Mouse (Mus musculus) cerebellum, adult 9-10 months (tissue): Measurements from ENCODE around the gene Tob2.

Source experiments
- DNase-seq: peaks from one replicate; pipeline ENCODE4 v3.0.0; 2022

Tob2 gene

DNA sequence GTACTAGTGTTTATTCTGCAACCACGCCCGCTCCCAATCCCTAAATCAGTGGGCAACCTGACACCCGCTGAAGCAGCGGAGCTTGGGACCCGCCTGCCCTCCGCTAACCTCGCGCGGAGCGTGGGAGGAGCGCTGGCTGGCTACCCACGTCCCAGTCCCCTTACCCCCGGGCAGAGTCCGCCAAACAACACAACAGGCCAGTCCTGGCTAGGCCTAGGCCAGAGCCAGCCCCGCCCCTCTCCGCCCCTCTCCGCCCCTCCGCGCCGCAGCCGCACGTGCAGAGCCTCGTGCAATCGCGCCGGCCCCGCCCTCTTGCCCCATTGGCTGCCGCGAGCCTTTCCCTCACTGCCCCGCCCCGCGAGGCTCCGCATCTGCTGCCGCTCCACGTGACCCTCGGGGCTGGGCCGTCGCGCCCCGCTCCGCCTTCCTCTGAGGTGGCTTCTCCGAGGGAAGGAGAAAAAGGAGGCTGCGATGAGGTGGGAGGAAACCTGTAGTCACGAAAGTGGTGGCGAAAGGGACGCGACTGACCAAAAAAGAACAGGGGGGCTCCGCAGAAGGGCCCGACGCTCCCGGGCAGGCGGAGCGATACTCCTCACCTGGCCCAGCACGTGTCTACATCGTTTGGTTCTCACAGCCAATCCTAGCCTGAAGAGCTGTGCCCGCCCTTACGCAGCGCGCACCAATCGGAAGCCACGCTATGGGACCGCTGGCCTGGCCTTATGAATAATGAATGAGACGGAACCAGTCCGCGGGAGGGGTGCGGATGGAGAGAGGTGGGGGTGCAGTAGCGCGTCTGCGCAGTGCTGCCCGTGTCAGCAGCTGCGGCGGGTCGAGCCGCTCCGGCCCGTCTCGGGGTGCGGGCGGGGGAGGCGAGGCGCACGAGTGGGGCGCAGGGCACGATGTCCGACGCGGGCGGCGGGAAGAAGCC is 47.7 kb downstream of the Tob2 start:
- DNase-seq, result peak; percentile 99

DNA sequence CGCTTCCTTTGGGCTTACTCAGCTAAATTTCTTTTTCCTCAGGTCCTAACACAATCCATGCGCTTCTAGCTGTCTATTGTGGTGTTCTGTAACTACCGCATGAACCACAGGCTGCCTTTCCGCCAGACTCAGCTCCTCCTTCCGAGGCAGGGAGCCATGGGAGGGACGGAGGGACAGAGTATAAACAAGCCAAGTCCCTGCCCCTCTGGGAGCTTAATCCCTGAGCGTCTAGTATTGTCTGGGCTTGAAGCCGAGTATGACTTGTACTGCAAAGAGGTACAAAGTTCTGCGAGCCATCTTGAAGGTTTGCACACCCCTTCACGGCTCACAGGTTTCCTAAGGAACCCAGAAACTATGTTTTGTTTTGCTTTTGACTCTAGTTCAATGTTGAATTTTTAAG is 48.4 kb downstream of the Tob2 start:
- DNase-seq, result peak; percentile 93

DNA sequence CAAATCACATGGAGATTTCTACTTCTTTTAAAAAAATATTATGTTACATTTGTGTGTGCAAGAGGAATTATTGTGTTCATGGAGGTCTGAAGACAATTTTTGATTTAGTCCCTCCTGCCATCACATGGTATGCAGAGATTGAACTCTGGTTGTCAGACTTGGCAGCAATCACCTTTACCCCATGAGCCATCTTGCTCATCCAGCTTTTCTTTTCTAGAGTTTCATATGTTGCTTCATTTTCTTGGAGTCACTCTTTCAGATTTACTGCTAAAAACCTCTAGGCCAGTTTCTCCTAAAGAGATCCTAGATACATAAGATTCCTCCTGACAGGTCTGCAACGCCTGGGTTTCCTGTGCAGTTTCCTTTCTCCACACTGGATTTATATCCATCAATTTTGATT is 49.0 kb downstream of the Tob2 start:
- peak; percentile 60 for DNase-seq

DNA sequence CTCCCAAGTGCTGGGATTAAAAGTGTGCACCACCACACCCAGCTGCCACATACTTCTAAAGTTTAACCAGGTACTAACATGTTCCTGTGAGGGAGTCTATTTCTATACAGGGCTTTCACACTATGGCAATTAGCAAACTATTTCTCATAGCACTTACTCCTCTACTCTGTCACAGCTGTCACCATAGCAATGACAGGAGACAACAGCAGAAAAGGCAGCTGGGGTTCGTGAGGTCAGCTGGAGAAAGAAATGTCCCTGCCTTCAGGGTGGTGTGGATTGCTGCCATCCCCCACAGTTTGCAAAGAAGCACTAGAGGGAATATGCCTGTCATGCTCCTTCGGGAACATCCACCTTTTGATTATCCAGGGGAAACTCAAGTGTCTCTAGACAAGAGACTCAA is 49.8 kb downstream of the Tob2 start:
- peak; percentile 58 for DNase-seq

DNA sequence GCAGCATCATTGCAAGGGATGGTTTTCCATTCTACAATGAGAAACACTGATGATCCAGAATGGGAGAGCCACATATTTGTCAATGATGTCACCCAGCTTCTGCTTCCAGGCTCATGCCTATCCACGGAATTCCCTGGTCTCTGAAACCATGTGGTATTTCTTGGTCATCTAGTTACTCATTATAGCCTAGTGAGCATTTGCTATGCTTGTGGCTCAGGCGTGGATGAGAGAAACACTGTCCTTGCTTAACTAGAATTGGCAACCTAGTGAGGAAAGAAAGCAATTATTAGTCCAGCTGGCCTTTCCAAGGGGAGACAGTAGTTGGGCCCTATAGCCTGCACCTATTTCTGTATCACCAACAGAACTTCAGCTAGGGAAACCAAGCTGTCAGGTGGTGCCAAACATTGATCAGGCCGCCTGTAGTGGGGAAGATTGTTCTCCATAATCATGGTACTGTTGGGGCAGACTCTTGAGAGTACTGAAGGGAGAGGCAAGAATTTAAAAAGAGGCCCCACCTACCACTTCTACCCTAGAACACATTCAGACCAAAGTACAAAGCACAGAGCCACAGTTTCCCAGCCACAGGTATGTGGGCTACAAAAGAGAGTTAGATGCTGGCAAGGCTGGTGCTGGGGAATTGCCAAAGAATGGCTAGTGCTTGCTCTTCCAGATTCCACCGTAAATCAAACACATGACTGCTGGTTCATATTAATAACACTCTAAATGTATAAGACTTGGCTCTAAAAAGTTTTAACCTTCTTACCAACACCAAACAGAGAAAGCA is 51.8 kb downstream of the Tob2 start:
- no peak for DNase-seq

DNA sequence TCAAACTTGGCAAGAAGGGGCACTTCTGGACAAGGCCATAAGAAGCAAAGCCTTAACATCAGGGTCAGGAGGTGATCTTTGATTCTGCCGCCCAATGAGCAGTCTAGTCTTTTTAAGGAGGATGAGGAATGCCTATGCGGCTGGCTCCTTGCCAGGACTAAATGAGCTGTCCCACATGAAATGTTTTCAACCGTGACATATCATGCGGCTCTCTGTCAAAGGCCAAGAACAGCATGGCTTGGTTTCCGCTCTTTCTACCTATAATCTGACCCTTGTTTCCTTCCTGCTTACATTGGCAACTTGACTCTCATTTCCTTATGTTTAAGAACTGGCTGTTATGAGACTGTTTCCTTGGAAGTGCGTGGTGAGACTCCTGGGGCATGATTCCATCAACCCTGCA is 53.0 kb downstream of the Tob2 start:
- no peak for DNase-seq

DNA sequence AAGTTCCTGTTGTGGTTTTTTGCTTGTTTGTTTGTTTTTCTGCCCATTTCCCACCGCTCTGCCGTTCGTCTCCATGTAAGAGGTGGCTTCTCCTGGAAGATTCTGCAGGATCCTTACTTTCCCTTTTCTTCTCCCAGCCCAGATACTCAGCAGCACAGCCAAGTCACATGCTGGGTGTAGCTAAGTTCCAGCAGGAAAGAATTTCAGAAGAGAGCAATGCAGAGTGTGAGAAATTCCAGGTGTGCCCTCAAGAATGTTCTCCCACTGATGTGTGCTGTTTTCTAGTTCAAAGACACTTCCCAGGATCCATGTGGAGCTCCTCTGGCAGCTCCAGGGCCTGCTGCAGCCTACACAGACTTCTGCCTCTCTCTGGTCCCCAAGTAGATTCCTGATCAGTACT is 53.7 kb downstream of the Tob2 start:
- no peak for DNase-seq

DNA sequence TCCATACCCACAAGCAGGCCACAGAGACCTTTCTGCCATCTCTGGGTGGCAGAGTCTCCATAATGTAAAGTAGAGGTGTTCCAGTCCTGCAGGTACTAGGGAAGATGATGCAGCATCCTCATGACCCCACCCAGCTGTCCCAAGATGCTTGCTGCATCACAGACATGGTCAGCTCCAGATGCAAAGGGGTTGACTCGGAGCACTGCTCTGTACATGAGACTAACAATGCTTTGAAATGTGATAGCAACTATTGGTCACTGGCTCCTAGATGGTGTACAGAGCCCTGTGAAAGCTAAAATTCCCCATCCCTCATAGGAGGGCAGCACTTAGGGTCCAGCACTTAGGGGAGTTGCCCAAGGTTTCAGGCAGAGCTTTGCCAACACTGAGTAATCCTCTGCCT is 54.4 kb downstream of the Tob2 start:
- DNase-seq, result peak; percentile 52

DNA sequence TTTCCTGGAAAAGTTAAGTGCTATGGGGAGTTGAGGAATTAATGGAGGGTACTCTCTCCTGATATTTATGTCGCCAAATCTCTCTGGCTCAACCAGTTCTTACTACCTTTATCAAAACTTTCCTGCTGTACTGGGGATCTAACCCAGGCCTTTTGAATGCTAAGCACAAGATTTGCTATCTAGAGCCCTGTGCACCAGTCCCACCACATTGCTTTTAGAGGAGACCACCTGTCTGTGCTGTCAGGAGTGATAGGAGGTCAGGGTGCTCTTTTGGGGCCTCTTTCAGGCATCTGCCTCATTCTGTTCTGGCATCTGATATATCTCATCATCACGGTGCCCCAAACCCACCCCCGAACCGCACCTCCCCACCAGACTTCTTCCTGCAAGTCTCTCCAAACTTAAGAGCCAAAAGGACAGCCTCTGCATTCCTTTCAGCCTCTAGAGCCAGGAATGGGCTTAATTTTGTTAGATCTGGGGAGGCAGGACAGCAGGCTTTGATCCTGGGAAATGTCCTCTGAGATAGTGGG is 55.1 kb downstream of the Tob2 start:
- no peak for DNase-seq

DNA sequence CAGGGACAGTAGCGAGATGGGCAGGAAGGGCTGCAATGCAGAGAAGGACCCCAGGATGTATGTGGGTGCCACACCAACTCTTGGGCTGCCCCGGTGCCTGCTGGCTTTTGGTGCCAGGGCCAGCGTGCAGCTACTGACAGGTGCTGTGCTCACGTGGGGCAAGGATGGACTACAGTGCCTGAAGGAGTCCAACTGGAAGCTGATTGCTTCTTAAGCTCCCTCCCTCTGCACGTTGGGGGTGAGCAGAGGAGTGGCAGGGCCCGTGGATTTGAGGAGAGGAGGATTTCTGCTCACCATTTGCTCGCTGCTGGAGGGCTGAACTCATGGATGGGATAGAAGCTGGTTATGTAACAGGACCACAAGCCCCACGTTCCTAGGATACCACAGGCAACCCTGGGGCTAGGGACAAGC is 55.6 kb downstream of the Tob2 start:
- peak; percentile 93 for DNase-seq

DNA sequence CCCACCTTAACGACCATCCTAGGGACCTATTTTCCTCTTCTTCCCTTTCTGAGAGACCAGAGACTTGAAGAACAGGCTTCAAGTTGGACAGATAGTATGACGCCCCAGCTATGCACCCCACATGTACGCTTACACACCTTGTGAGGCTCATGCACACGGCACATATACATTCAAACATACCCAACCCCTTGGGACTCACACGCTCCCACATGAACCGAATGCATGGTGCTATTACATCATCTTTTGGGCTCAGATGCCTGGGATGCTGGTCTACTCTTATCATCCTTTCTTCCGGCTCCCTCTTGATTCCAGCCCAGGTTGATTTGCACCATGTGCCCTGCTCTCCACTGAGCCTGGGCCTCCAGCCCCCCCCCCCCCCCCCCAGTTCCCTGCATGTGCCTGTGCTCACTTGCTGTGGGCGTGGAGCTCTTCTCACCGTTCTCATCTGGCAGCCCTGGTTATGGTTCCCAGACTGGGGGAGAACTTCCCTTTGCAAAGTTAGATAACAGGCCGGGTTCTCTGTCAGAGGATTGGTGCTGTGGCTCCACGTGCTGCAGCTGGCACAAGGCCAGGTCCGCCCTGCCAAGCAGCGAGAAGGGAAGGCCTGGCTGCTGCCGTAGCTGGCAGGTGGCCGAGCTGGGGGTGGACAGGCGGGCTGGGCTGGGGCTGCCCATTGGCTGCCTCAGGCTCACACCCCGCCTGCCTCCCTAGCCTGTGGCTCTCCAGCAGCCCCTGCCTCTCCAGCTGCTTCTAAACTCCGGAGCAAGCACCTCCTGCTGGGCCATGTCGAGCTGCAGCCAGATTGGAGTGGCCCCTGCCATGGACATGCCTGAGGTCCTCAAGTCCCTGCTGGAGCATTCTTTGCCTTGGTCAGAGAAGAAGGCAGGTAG is 56.4 kb downstream of the Tob2 start, which contains the start of gene Tef:
Gene Tef (plus strand): TSS at position 421 of the 890 bp plus-strand sequence.
- peak; percentile 99 for DNase-seq

DNA sequence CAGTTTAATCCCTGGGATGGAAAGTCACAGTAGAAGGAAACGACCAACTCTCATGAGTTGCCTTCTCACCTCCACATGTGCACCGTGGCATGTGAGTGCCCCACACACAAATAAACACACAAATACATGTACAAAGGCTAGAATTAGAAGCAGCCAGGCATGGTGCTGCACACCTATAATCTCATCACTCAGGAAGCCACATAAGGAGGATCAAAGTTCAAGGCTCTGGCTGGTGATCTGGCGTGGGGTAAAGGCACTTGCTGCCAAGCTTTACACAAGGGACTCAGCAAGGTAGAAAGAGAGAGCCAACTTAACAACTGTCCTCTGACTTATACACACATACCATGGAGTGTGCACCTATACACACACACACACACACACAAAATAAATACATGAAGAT is 58.2 kb downstream of the Tob2 start:
- no peak for DNase-seq

DNA sequence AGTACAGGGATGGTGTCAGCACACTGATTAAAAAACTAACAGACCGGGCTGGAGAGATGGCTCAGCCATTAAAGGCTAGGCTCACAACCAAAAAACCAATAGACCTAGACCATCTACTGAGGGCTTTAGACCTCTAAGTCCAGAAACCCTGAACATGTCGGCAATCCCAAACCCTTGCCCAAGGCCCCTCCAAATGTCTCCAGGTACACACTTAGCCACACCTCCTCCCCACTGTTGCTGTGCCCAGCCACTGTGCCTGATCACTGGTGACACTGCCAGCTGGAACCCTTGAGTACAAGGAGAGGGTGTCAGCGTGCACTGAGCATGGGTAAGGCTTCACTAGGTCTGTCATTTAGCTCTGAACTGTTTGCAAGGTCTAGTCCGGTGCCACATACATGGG is 60.2 kb downstream of the Tob2 start:
- no peak for DNase-seq
